Mouse (Mus musculus) myocyte (in vitro differentiated cells): ENCODE results near the gene Ube4b. TPM values are rescaled to one million over a fixed set of nuclear protein-coding genes. Genes with fewer than 3 reads are reported as not detected.

Source experiments
- H3K27me3 ChIP-seq: one replicate; pipeline ENCODE4 v1.6.1; 2011; ENCODE audit not compliant: control insufficient read depth, insufficient read depth, insufficient read length
- H3K36me3 ChIP-seq: one replicate; pipeline ENCODE4 v1.6.1; 2011; ENCODE audit not compliant: control insufficient read depth, insufficient read depth
- H3K4me2 ChIP-seq: one replicate; pipeline ENCODE4 v1.6.1; 2011; ENCODE audit warnings: low read depth, control low read depth
- H3K4me3 ChIP-seq: one replicate; pipeline ENCODE4 v1.5.1; 2011; ENCODE audit warnings: mild to moderate bottlenecking, control low read depth, moderate library complexity
- H3K79me2 ChIP-seq: one replicate; pipeline ENCODE4 v1.6.1; 2011; ENCODE audit not compliant: control insufficient read depth, insufficient read depth
- H3ac ChIP-seq: one replicate; pipeline ENCODE4 v1.6.1; 2011; ENCODE audit not compliant: control insufficient read depth, insufficient read length
- CEBPB ChIP-seq: IDR thresholded peaks from 2 replicates; pipeline ENCODE4 v1.6.1; 2011; ENCODE audit warnings: mild to moderate bottlenecking, moderate library complexity; ENCODE audit not compliant: poor library complexity, insufficient read depth, severe bottlenecking
- E2F4 ChIP-seq: IDR thresholded peaks from one replicate; pipeline ENCODE4 v1.6.1; 2011; ENCODE audit warnings: mild to moderate bottlenecking, control low read depth, moderate library complexity; ENCODE audit not compliant: insufficient read depth
- MAX ChIP-seq: IDR thresholded peaks from one replicate; pipeline ENCODE4 v1.6.1; 2011; ENCODE audit warnings: low read depth, mild to moderate bottlenecking, control low read depth
- MYOD1 ChIP-seq, 3 experiments: IDR thresholded peaks; one replicate each; pipeline ENCODE4 v1.6.1; 2011; ENCODE audit warnings: control low read depth in 2 of 3, low read depth in 2 of 3, mild to moderate bottlenecking in 2 of 3, moderate library complexity in 1 of 3; ENCODE audit not compliant: insufficient read length in 2 of 3, control insufficient read depth in 1 of 3
- MYOG ChIP-seq, 3 experiments: IDR thresholded peaks; one replicate each; pipeline ENCODE4 v1.6.1; 2011; ENCODE audit warnings: control low read depth in 2 of 3, low read depth in 2 of 3, mild to moderate bottlenecking in 2 of 3; ENCODE audit not compliant: insufficient read length in 2 of 3, control insufficient read depth in 1 of 3, insufficient read depth in 1 of 3
- POLR2A ChIP-seq: IDR thresholded peaks from one replicate; pipeline ENCODE4 v1.6.1; 2011; ENCODE audit warnings: low read depth, mild to moderate bottlenecking, control low read depth, moderate library complexity; ENCODE audit not compliant: insufficient read length
- POLR2AphosphoS2 ChIP-seq: IDR thresholded peaks from one replicate; pipeline ENCODE4 v1.6.1; 2011; ENCODE audit warnings: low read depth, control low read depth; ENCODE audit not compliant: insufficient read length
- REST ChIP-seq: IDR thresholded peaks from one replicate; pipeline ENCODE4 v1.6.1; 2011; ENCODE audit warnings: mild to moderate bottlenecking, control low read depth, moderate library complexity; ENCODE audit not compliant: insufficient read depth, insufficient read length
- SRF ChIP-seq: IDR thresholded peaks from one replicate; pipeline ENCODE4 v1.6.1; 2011; ENCODE audit warnings: low read depth; ENCODE audit not compliant: control insufficient read depth, insufficient read length
- TCF12 ChIP-seq: IDR thresholded peaks from one replicate; pipeline ENCODE4 v1.6.1; 2011; ENCODE audit warnings: mild to moderate bottlenecking, control low read depth; ENCODE audit not compliant: poor library complexity, insufficient read depth, severe bottlenecking
- TCF3 ChIP-seq: IDR thresholded peaks from one replicate; pipeline ENCODE4 v1.6.1; 2011; ENCODE audit warnings: low read depth, control low read depth; ENCODE audit not compliant: insufficient read length
- USF1 ChIP-seq: IDR thresholded peaks from one replicate; pipeline ENCODE4 v1.6.1; 2011; ENCODE audit warnings: low read depth, mild to moderate bottlenecking, control low read depth, moderate library complexity
- polyA plus RNA-seq: library from polyadenylated mRNA; unstranded; fragments of >200 nt; fragmentation: generic; extraction: Trizol; gene quantifications from one replicate; pipeline ENCODE4 v1.2.1, GENCODE M21; 2012; ENCODE audit warnings: missing spikeins

Ube4b gene
- polyA plus RNA-seq, 1 experiment: 57.4 TPM

DNA sequence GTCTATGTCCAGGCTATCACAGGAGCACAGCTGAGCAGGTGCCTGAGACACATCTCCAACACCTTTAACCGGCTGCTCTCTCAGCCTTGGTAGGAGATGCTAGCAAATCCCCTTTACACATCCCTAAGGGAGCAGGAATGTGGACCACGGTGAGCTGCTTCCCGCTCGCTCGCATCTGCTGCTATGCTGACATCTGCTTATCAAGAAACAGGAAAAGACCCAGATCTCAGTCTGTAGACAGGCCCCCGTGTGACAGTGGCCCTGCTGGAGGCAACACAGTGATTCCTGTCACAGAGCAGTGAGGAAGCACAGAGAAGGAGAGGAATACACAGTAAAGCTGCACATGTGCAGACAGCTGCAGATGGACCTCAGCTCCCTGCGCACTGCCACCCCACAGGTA, 90.2 kb downstream of the Ube4b start:
- Histone ChIP-seq H3K79me2 (no peaks in the 10 kb centered on the region), H3K4me3 (no peak overlapping the region), H3ac (no peak overlapping the region), H3K27me3 (no peaks in the 10 kb centered on the region), H3K36me3 (peaks cover 30% of the 10 kb centered on the region), H3K4me2 (no peak overlapping the region)
- TF ChIP-seq SRF (no peak), MYOD1 (IDR thresholded peaks at IDR 0.05; ENCODE audit: control insufficient read depth in 1 of 3, insufficient read length in 2 of 3, low read depth in 2 of 3) (no peak), E2F4 (no peak), CEBPB (no peak), TCF3 (no peak), REST (no peak), POLR2A (no peak), USF1 (no peak), POLR2AphosphoS2 (no peak)

GRCm38 (mm10) chr4:149334881-149335280, 91.7 kb downstream of the Ube4b start:
- peaks cover 40% of the 10 kb centered on the region for H3K36me3 ChIP-seq
- TF ChIP-seq E2F4 (no peak), MAX (no peak), MYOG (IDR thresholded peaks at IDR 0.05; ENCODE audit: control insufficient read depth in 1 of 3, insufficient read depth in 1 of 3, insufficient read length in 2 of 3, low read depth in 2 of 3) (no peak), TCF3 (no peak), TCF12 (no peak), CEBPB (no peak), SRF (no peak), REST (no peak), POLR2A (no peak)
- no peak overlapping the region for H3K4me3 ChIP-seq
- H3K79me2 ChIP-seq: no peaks in the 10 kb centered on the region
- no peaks in the 10 kb centered on the region for H3K27me3 ChIP-seq
- H3K4me2 ChIP-seq: no peak overlapping the region
- H3ac ChIP-seq: no peak overlapping the region

GRCm38 (mm10) chr4:149332726-149333125, 93.8 kb downstream of the Ube4b start:
- peaks cover 43% of the 10 kb centered on the region for H3K36me3 ChIP-seq
- no peak overlapping the region for H3K4me2 ChIP-seq
- H3K4me3 ChIP-seq: no peak overlapping the region
- H3ac ChIP-seq: no peak overlapping the region
- H3K79me2 ChIP-seq: no peaks in the 10 kb centered on the region
- no peaks in the 10 kb centered on the region for H3K27me3 ChIP-seq
- TF ChIP-seq E2F4 (no peak), CEBPB (no peak), TCF12 (no peak), SRF (no peak), MAX (no peak), USF1 (no peak), MYOD1 (IDR thresholded peaks at IDR 0.05; ENCODE audit: control insufficient read depth in 1 of 3, insufficient read length in 2 of 3, low read depth in 2 of 3) (no peak)

DNA sequence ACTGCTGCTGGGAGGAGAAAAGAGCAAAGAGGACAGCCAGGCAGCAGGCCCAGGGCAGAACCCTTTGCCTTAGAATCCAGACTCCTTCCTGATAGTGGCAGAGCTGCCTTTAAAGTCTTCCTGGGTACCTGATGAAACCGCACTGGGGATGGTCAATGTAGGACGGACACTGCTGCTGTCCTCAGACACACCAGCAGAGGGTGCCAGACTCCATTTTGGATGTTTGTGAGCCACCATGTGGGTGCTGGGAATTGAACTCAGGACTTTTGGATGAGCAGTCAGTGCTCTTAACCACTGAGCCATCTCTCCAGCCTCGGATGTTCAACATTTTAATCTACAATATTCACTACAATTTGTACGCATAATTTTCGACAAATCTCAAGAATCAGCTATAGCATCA, 96.1 kb downstream of the Ube4b start:
- H3ac ChIP-seq: no peak overlapping the region
- no peak overlapping the region for H3K4me2 ChIP-seq
- H3K79me2 ChIP-seq: no peaks in the 10 kb centered on the region
- no peak overlapping the region for H3K4me3 ChIP-seq
- peaks cover 38% of the 10 kb centered on the region for H3K36me3 ChIP-seq
- TF ChIP-seq TCF12 (no peak), MYOD1 (IDR thresholded peaks at IDR 0.05; ENCODE audit: control insufficient read depth in 1 of 3, insufficient read length in 2 of 3, low read depth in 2 of 3) (no peak), MAX (no peak), POLR2AphosphoS2 (no peak), MYOG (IDR thresholded peaks at IDR 0.05; ENCODE audit: control insufficient read depth in 1 of 3, insufficient read depth in 1 of 3, insufficient read length in 2 of 3, low read depth in 2 of 3) (no peak), TCF3 (no peak)
- no peaks in the 10 kb centered on the region for H3K27me3 ChIP-seq

DNA sequence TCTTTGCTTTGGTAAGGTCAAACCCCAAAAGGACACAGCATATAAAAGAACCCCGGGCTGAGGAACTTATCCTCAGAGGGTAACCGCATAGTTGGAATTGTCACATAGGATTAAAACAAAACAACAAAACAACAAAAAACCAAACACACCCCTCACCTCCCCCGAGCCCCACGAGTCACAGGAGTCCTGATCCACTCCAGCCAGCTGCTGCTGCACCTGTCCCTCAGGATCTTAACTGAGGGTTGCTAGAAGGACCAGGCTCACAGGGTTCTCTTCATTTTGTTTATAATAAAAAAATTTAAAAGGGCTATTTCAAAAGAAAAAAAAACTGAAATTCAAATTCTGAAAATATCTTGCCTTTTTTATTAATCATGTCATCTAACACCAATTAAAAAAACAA, 97.8 kb downstream of the Ube4b start:
- TF ChIP-seq TCF3 (no peak), USF1 (no peak), POLR2AphosphoS2 (no peak), TCF12 (no peak), MYOG (IDR thresholded peaks at IDR 0.05; ENCODE audit: control insufficient read depth in 1 of 3, insufficient read depth in 1 of 3, insufficient read length in 2 of 3, low read depth in 2 of 3) (peak in 2 of 3 experiments; percentile 46 to 75), MYOD1 (IDR thresholded peaks at IDR 0.05; ENCODE audit: control insufficient read depth in 1 of 3, insufficient read length in 2 of 3, low read depth in 2 of 3) (peak in 2 of 3 experiments; percentile 80)

GRCm38 (mm10) chr4:149327281-149327680, 99.3 kb downstream of the Ube4b start:
- H3ac ChIP-seq: no peak overlapping the region
- no peak overlapping the region for H3K4me3 ChIP-seq
- no peaks in the 10 kb centered on the region for H3K27me3 ChIP-seq
- no peaks in the 10 kb centered on the region for H3K79me2 ChIP-seq
- H3K4me2 ChIP-seq: no peak overlapping the region
- TF ChIP-seq MAX: no peak
- TF ChIP-seq POLR2A: no peak
- no peak for TF ChIP-seq REST
- no peak for TF ChIP-seq E2F4
- TF ChIP-seq TCF12: no peak
- no peak for TF ChIP-seq CEBPB
- TF ChIP-seq USF1: no peak
- no peak for TF ChIP-seq SRF
- no peak for TF ChIP-seq TCF3
- no peak for TF ChIP-seq MYOG (IDR thresholded peaks at IDR 0.05; ENCODE audit: control insufficient read depth in 1 of 3, insufficient read depth in 1 of 3, insufficient read length in 2 of 3, low read depth in 2 of 3)
- no peak for TF ChIP-seq MYOD1 (IDR thresholded peaks at IDR 0.05; ENCODE audit: control insufficient read depth in 1 of 3, insufficient read length in 2 of 3, low read depth in 2 of 3)
- TF ChIP-seq POLR2AphosphoS2: no peak
- H3K36me3 ChIP-seq: peaks cover 22% of the 10 kb centered on the region

More for the DNA sequence above, 97.8 kb downstream of the Ube4b start:
- H3K36me3 ChIP-seq: peaks cover 24% of the 10 kb centered on the region
- no peak overlapping the region for H3K4me3 ChIP-seq
- no peaks in the 10 kb centered on the region for H3K27me3 ChIP-seq
- no peaks in the 10 kb centered on the region for H3K79me2 ChIP-seq
- no peak overlapping the region for H3ac ChIP-seq
- H3K4me2 ChIP-seq: no peak overlapping the region
